Mouse (Mus musculus) embryonic facial prominence, embryonic 11.5 days (tissue): ENCODE measurements around the gene Il2rb. TPM values are rescaled to one million over a fixed set of nuclear protein-coding genes. Genes with fewer than 3 reads are reported as not detected.

Experiments
- ATAC-seq: fragments of 200-750 bp; cut with Nextera tagmentation; replicated peaks from 2 replicates; pipeline ENCODE4 v1.8.0; 2017; ENCODE audit warnings: low read depth; ENCODE audit not compliant: insufficient number of reproducible peaks, low FRiP score, low TSS enrichment
- DNase-seq: peaks from one replicate; pipeline ENCODE4 v3.0.0-alpha.2; 2015; ENCODE audit warnings: low spot score
- H3K27ac ChIP-seq: fragments of 300-500 bp; sonication (generic); replicated peaks from 2 replicates; pipeline ENCODE4 v1.5.1; 2014; ENCODE audit warnings: mild to moderate bottlenecking, low read depth, low read length, control low read depth
- H3K27me3 ChIP-seq: fragments of 300-500 bp; sonication (generic); 2 replicates; pipeline ENCODE4 v1.6.1; 2014; ENCODE audit warnings: mild to moderate bottlenecking, low read length, moderate library complexity, mixed read lengths; ENCODE audit not compliant: control insufficient read depth, insufficient read depth
- H3K36me3 ChIP-seq: fragments of 300-500 bp; sonication (generic); replicated peaks from 2 replicates; pipeline ENCODE4 v1.6.1; 2014; ENCODE audit warnings: low read depth, mild to moderate bottlenecking, low read length, moderate library complexity, mixed read lengths; ENCODE audit not compliant: control insufficient read depth, insufficient read depth
- H3K4me1 ChIP-seq: fragments of 300-500 bp; sonication (generic); 2 replicates; pipeline ENCODE4 v1.6.1; 2014; ENCODE audit warnings: low read length, mixed read lengths; ENCODE audit not compliant: control insufficient read depth, insufficient read depth
- H3K4me2 ChIP-seq: fragments of 300-500 bp; sonication (generic); 2 replicates; pipeline ENCODE4 v1.6.1; 2014; ENCODE audit warnings: low read depth, mild to moderate bottlenecking, control low read depth, low read length, moderate library complexity
- H3K4me3 ChIP-seq: fragments of 300-500 bp; sonication (generic); 2 replicates; pipeline ENCODE4 v1.5.1; 2014; ENCODE audit warnings: low read depth, low read length, control low read depth
- H3K9ac ChIP-seq: fragments of 300-500 bp; sonication (generic); replicated peaks from 2 replicates; pipeline ENCODE4 v1.6.1; 2014; ENCODE audit warnings: mild to moderate bottlenecking, control low read depth, low read length
- H3K9me3 ChIP-seq: fragments of 300-500 bp; sonication (generic); replicated peaks from 2 replicates; pipeline ENCODE4 v1.6.1; 2016; ENCODE audit warnings: mild to moderate bottlenecking, low read length, inconsistent platforms, mixed read lengths; ENCODE audit not compliant: control insufficient read depth
- WGBS: fragments of 180-500 bp; shearing (Covaris S2); extraction: QIAGEN DNeasy Blood & Tissue Kit; methylation state at CpG from one replicate; pipeline ENCODE4 v1.1.7; 2014; 5-methylcytosine and 5-hydroxymethylcytosine counted together
- polyA plus RNA-seq: library from polyadenylated mRNA; unstranded; fragments of >200 nt; fragmentation: Nextera tagmentation; extraction: Ambion mirVana; gene quantifications from 2 replicates; pipeline ENCODE4 v1.2.1, GENCODE M21; 2014

The Il2rb gene
- polyA plus RNA-seq, 1 experiment from 2014 or later: 0.17 TPM

DNA sequence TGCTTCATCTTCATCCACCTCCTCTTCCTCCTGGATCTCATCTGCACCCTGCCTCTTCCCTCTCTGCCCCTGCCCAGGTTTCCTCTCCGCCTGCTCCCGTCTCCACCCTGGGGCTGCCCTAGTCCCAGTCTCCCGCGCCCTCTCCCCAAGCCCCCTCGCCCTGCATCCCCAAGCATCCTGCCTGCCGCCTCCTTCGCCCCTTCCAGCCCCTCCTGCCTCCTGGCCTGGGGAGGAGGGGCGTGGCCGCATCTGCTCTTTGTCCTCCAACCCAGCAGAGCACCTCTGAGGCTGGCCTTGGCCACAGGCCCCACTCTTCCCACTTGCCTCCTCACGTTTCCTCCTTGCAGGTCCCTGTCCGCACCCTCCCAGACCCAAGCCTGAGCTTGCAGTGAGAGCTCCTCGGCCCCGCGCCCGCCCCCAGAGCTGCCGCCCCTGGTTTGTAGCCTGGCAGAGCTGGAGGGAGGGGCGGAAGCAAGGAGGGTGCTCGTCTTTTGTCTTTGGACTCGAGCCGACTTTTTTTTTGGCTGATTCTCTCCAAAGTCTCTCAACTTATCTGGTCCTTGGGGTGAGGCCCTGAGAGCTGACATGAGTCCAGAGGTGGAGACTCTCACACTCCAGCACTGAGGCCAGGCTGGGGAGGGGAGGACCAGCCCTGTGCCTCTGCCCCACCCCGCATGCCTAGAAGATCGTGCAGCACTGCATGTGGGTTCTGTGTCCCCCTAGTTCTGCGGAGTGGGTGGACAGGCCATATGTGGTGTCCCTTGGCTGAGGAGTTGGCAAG is 57.6 kb downstream of the Il2rb start:
- Histone ChIP-seq H3K9me3 (no peaks in the 10 kb centered on the region), H3K27ac (no peak overlapping the region), H3K27me3 (no peaks in the 10 kb centered on the region; the same call in 1 of the 2 replicates), H3K36me3 (no peaks in the 10 kb centered on the region; the same call in 1 of the 2 replicates), H3K4me3 (peak overlapping the region; percentile 20), H3K4me2 (peak overlapping the region; percentile 39), H3K9ac (peak overlapping the region; percentile 52), H3K4me1 (peaks cover 15% of the 10 kb centered on the region; the same call in 1 of the 2 replicates)
- no peak for ATAC-seq
- WGBS: 13% methylated on average over 21 of the region's 23 CpGs
- DNase-seq: peak; percentile 47

DNA sequence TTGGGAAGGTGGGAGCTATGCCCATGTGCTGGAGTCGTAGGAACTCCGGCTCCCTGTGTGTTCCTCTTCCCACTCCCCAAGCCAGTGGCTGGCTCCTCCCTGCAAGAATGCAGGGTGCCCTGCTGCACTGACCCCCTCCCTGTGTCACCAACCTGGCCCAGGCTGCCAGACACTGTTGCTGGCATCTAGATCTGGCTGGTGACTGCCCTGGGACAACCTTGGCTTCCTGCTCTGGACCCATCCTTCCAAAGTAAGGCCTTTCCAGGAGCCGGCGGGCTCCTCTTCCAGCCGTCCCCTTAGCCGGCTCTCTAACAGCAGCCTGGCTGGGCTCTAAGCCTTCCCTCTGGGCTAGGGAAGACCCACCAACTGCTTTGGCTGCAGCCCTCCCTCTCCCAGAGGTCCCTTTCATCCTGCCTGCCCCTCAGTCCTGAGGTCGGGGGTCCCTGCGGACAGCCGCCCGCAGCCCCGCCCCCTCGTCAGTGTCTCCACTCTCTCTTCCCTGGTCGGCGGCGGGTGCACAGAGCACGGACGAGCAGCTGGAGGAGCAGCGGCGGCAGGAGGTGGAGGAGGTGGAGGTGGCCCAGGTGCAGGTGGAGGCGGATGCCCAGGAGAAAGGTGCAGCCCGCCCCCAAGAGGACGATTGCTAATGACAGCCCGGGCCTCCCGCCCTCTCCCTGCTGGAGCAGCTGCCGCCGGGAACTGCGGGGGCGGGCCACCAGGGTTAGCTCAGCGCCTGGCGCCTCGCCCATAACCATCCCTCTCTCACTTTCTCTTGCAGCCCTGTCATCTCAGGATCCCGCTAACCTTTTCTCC is 58.5 kb downstream of the Il2rb start:
- H3K9ac ChIP-seq: peak overlapping the region; percentile 52
- no peaks in the 10 kb centered on the region; the same call in 1 of the 2 replicates for H3K27me3 ChIP-seq
- no peaks in the 10 kb centered on the region; the same call in 1 of the 2 replicates for H3K36me3 ChIP-seq
- WGBS: 12% methylated on average over 25 of the region's 32 CpGs
- peaks cover 15% of the 10 kb centered on the region; the same call in 1 of the 2 replicates for H3K4me1 ChIP-seq
- DNase-seq (peak; percentile 68), ATAC-seq (peak; percentile 26; the same call in 1 of the 2 replicates)
- no peak overlapping the region for H3K27ac ChIP-seq
- peak overlapping the region; percentile 20; the same call in 1 of the 2 replicates for H3K4me3 ChIP-seq
- peak overlapping the region; percentile 39 for H3K4me2 ChIP-seq
- H3K9me3 ChIP-seq: no peaks in the 10 kb centered on the region

DNA sequence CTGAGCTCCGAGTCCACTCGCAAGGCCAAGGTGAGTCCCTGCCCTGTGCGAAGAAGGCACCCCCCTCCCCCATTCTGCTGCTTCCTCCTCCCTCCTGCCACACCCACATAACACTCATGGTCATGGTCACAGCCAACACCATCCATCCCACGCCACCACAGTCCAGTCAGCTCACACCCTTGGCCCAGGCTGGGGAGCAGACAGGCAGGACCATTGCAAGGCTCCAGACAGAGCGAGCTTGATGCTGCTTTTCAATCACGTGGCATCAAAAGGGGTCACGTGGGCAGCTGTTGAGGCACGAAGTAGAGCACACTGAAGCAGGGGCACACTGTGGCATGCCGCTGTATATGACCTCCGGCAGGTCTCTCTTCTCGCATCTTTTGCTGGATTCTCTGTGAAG is 59.4 kb downstream of the Il2rb start:
- no peak overlapping the region for H3K27ac ChIP-seq
- H3K27me3 ChIP-seq: no peaks in the 10 kb centered on the region; the same call in 1 of the 2 replicates
- WGBS: 79% methylated on average over 11 of the region's 11 CpGs
- no peak overlapping the region for H3K4me3 ChIP-seq
- no peak overlapping the region for H3K4me2 ChIP-seq
- DNase-seq (no peak), ATAC-seq (no peak)
- peaks cover 15% of the 10 kb centered on the region; the same call in 1 of the 2 replicates for H3K4me1 ChIP-seq
- no peaks in the 10 kb centered on the region for H3K9me3 ChIP-seq
- H3K36me3 ChIP-seq: no peaks in the 10 kb centered on the region; the same call in 1 of the 2 replicates
- H3K9ac ChIP-seq: no peak overlapping the region

DNA sequence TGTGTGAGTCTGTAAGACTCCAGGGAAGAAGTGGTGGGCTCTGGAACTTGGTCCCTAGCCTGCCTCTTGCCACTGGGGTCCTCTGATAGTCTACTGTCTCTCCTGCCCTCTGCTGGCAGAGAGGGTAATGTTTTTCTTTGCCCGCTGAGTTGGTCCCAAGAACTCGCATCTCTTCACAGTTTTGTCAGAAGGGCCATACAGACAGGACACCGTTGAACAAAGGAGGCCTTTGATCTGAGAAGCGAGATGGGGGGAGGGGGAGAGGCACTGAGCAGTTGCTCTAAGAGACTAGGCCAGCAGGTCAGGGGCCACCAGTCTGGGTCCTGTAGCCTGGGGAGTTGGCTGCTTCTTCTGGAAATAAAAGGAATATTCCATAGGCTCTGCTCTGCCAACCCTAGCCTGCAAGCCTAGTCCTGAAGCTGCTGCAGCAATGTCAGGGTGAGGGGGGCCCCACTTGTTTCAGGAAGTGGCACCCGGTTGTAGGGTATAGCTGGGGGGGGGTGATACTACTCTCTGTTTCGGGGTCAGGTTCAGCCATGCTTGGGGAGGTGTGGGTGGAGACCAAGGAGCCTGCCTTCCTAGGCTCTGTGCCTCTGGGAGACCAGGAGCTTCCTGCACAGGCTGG is 60.1 kb downstream of the Il2rb start:
- Histone ChIP-seq H3K4me3 (no peak overlapping the region), H3K27ac (no peak overlapping the region), H3K9me3 (no peaks in the 10 kb centered on the region), H3K9ac (no peak overlapping the region), H3K27me3 (no peaks in the 10 kb centered on the region; the same call in 1 of the 2 replicates), H3K4me1 (peaks cover 15% of the 10 kb centered on the region; the same call in 1 of the 2 replicates), H3K36me3 (no peaks in the 10 kb centered on the region; the same call in 1 of the 2 replicates), H3K4me2 (no peak overlapping the region)
- ATAC-seq: no peak
- peak; percentile 67 for DNase-seq
- 22% methylated on average over 6 of the region's 6 CpGs for WGBS

DNA sequence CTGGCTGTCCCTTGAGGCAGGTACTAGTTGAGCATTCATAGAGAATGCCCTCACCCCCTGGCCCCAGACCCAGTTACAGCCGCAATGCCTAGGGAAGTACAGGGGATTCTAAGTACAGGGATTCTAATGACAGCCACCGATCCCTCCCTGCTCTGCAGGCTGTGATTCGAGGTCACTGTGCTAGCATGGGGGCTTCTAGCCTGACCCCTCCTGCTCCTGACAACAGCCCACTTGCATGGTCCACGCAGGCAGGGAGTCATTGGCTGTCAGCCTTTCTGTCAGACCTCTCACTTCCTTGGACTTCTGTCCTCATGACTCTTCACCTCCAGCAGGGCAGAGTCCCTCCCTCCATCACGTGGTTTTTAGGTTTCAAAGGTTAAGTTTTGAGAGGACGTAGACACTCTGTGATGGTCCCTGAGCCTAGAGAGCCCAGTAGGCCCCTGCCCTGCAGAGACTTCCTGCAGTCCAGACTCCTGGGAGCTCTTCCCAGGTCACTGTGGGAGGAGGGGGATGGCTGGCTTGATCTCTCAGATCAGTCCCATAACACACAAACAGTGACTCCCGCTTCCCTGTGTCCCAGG is 63.4 kb downstream of the Il2rb start:
- 77% methylated on average over 7 of the region's 7 CpGs for WGBS
- no peak overlapping the region for H3K4me3 ChIP-seq
- H3K27ac ChIP-seq: no peak overlapping the region
- no peak for DNase-seq
- H3K4me2 ChIP-seq: no peak overlapping the region
- ATAC-seq: no peak
- no peaks in the 10 kb centered on the region for H3K9me3 ChIP-seq
- H3K9ac ChIP-seq: no peak overlapping the region
- H3K4me1 ChIP-seq: peaks cover 8% of the 10 kb centered on the region; the same call in 1 of the 2 replicates
- H3K27me3 ChIP-seq: no peaks in the 10 kb centered on the region; the same call in 1 of the 2 replicates
- H3K36me3 ChIP-seq: no peaks in the 10 kb centered on the region; the same call in 1 of the 2 replicates

DNA sequence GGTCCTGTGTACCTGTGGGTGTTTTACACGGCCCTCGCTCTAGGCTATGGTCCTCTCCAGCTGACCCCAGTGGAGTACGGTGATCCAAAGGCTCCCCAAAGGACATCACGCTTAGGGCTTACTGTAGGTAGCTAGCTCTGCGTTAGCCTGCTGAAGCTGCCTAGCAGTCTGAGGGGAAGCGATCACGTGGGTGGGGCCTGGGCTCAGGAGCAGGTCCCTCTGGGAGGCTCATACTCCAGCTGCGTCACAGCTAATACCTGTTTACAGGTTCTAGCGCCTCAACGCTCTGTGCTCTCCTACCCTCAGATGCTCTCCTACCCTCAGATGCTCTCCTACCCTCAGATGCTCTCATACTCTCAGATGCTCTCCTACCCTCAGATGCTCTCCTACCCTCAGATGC is 64.2 kb downstream of the Il2rb start:
- H3K27me3 ChIP-seq: no peaks in the 10 kb centered on the region
- H3K4me3 ChIP-seq: no peak overlapping the region
- ATAC-seq: no peak
- no peak overlapping the region for H3K9ac ChIP-seq
- no peaks in the 10 kb centered on the region; the same call in 1 of the 2 replicates for H3K36me3 ChIP-seq
- no peak overlapping the region for H3K4me2 ChIP-seq
- peaks cover 6% of the 10 kb centered on the region; the same call in 1 of the 2 replicates for H3K4me1 ChIP-seq
- H3K27ac ChIP-seq: no peak overlapping the region
- no peaks in the 10 kb centered on the region for H3K9me3 ChIP-seq
- 84% methylated on average over 10 of the region's 10 CpGs for WGBS
- no peak for DNase-seq

DNA sequence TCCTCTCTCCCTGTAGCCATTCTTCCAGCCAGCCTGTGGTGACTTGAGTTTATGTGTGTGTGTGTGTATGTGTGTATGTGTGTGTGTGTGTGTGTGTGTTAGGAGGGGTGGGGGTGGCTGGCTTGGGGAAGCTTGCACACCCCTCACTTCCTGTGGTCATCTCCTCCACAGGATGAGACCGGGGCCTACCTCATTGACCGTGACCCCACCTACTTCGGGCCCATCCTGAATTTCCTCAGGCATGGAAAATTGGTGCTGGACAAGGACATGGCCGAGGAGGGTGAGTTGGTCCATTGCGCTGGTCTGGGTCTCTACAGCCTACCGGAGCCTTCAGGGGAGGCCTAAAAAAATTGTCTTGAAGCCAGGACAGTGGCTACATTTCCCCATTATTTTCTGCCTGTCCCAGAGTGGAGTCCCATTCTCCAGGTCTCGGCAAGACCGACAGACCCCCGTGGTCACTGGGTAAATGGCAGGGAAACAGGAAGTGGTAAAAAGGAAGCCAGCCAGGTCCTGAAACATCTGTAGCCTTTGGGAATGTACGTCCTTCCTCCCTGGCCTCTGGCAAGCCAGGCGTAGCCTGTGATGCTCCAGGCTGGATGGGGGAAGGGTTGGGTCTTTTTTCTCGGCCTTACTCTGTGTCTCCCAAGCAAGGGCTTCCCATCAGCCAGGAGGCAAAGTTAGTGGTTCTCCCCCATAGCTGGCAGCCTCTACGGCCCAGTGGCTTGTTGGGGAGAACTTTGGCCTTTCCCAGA is 65.0 kb downstream of the Il2rb start:
- Histone ChIP-seq H3K27me3 (no peaks in the 10 kb centered on the region), H3K9ac (peak overlapping the region; percentile 89; the same call in 1 of the 2 replicates), H3K9me3 (no peaks in the 10 kb centered on the region), H3K4me1 (peaks cover 6% of the 10 kb centered on the region; the same call in 1 of the 2 replicates), H3K36me3 (no peaks in the 10 kb centered on the region; the same call in 1 of the 2 replicates), H3K4me3 (no peak overlapping the region), H3K27ac (no peak overlapping the region), H3K4me2 (peak overlapping the region; percentile 59; the same call in 1 of the 2 replicates)
- ATAC-seq (no peak), DNase-seq (no peak)
- WGBS: 65% methylated on average over 13 of the region's 13 CpGs
